Mouse (Mus musculus): ENCODE data around the gene Fbxo45. TPM values are rescaled to one million over a fixed set of nuclear protein-coding genes. Genes with fewer than 3 reads are reported as not detected.
A peak's percentile ranks its signal among the peaks of the same experiment; 100 is the strongest.
"Not testable (repeated sequence)": the region's sequence is repeated elsewhere in the genome, so short reads cannot be mapped to it uniquely, and the experiment has no call there.

Gene Fbxo45
- total RNA-seq (2021), result 10 to 100 TPM; 46.8 to 49.6 TPM

DNA sequence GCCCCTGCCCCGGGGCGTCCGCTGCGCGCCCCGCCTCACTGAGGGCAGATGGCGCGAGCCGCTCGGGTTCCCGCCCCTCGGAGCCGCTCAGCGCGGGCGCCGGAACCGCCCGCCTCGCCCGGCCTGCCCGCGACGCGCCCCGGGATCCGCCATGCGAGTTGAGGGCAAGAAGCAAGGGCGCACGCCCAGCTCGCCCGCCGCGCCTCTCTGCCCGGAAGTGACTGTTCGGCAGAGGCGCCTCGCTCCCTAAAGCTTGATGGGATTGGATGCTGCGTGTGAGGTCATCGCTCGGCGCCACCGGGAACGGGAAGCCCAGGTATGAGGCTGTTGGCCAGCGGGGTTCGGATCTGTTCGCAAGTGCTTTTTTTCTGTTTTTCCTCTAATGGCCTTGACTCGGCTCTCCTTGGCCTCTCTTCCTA lies at the start of gene Fbxo45, which contains the start of gene Wdr53:
Fbxo45 (minus strand) TSS at position 207 of the 419 bp plus-strand sequence.
Wdr53 (plus strand) TSS at position 276 of the 419 bp plus-strand sequence.
- intact Hi-C loops (cut with DNase I), result loop anchor here (1.0 to 2.0 kb wide), 2 partner anchors 30 to 132 kb away; partner anchors contain the start of gene Rnf168
- DNase-seq (ENCODE audit: low spot score in 2 of 2), result peak; percentile 99

DNA sequence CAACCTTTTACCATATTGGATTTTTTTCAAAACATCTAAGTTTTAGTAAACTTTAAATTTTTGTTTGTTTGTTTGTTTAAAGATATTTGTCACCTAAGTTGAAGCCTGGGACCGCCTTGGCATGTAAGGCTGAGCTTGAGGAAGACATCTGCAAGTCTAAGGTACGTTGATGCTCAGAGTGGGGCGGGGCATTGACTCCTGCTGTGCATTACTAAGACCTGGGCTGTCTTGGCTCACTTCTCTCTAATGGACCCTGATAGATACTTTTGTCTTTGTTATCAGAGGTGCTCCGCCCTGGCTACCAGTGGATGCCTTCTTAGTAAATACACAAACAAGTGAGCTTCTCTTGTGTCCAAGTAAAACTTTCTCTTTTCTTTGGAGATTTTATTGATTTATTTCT lies 44.9 kb upstream of the Fbxo45 start:
- intact Hi-C loops (cut with DNase I), result loop anchor here (10.0 kb wide), 1 partner anchor 333 kb away; no protein-coding TSS in a partner anchor
- no peak for DNase-seq (ENCODE audit: low spot score in 2 of 2)

DNA sequence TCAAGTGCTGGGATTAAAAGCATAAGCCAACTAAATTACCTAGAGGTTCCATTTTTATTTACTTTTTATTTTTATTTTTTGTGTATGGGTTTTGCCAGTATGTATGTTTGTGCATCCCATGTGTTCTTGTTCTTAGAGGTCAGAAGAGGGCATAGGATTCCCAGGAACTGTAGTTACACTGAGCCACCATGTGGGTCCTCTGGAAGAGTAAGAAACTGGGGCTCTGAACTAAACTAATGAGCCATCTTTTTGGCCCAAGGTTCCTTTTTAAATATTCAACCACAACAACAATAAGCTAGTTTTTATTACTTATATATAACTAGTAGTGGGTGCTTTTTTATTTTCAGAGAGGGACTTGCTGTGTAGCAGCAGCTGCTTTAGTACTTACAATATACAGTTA lies 35.6 kb upstream of the Fbxo45 start:
- intact Hi-C loops (cut with DNase I), result no loop called here
- no peak for DNase-seq (ENCODE audit: low spot score in 2 of 2)

DNA sequence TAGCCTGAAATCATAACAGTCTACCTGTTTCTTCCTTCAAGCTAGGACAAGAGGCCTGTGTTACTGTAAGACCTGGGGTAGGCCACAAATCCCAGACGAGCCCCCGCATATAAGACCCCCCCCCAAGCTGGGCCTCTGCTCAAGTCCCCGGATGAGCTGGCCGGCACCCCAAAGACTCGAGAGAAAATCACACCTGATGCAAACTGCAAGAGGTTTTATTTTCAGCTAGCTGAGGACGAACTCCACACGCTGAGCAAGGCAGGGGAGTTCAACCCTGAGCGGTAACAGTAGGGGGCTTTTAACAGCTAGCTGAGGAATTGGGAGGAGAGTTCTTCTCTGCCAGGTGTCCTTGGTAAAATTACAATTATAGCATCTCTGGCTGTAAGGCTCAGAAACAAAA lies 33.3 kb upstream of the Fbxo45 start:
- intact Hi-C loops (cut with DNase I), result no loop called here
- DNase-seq (ENCODE audit: low spot score in 2 of 2), result no peak

DNA sequence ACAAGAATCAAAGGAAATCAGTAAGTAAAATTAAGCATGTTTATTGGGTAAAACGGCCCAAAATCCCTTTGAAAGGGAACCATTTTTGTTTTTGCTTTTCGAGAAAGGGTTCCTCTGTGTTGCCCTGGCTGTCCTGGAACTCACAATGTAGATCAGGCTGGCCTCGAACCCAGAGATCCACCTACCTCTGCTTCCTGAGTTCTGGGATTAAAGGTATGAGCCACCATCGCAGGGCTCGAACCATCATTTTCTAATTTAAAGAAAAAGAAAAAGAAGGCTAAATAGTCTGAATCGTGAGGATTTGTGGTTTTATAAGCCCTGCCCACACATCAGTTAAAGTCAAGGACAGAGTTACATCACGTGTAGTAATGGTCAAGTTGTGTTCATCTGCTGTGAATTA lies 31.4 kb upstream of the Fbxo45 start:
- intact Hi-C loops (cut with DNase I), result no loop called here
- no peak for DNase-seq (ENCODE audit: low spot score in 2 of 2)

DNA sequence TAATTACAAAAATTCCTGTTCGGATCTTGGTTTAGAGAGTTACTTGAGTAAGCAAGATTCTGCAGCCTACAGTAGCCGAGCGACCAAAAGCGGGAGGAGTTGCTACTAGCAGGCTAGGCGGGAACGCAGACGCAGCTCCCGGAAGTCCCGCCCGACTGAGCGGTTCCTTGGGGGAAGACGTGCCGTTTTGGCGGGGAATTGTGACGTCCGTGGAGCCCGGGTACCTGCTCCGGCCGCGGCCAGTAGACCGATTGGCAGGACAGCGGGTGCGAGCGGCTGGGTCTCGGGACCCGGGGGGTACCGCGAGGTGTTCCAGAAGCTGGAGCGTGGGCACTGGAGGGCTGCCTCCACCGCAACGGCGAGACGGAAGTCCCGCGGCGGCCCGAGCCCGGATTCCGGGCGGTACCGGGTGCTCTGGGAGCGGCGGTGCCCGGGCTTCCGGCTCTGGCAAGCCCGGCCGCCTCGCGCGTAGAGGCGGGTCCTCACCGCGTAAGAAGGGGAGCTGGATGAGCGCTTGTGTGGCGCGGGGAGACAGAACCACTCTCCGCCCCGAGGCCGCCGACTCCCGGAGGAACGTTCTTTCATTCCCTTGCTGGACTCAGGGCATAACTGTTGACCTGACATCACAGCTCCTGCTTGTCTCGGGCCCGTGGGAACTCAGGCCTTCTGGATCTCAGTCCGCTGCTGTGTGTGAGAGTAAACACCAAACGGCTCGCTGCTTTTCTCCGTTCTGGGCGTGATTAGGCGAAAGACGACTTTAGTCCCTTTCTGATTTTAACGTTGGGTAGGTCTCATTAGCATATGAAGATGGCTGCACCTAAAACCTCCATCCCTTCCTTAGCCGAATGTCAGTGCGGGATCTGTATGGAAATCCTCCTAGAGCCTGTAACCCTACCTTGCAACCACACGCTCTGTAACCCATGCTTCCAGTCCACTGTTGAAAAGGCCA lies 30.6 kb upstream of the Fbxo45 start, which contains the start of gene Rnf168:
Rnf168 (plus strand) TSS at position 152 of the 949 bp plus-strand sequence.
- intact Hi-C loops (cut with DNase I), result loop anchor here (1.0 to 2.0 kb wide), 2 partner anchors 30 to 55 kb away; partner anchors contain the start of genes Fbxo45, Ubxn7 and Wdr53
- peak; percentile 91 to 95 for DNase-seq (ENCODE audit: low spot score in 2 of 2)

DNA sequence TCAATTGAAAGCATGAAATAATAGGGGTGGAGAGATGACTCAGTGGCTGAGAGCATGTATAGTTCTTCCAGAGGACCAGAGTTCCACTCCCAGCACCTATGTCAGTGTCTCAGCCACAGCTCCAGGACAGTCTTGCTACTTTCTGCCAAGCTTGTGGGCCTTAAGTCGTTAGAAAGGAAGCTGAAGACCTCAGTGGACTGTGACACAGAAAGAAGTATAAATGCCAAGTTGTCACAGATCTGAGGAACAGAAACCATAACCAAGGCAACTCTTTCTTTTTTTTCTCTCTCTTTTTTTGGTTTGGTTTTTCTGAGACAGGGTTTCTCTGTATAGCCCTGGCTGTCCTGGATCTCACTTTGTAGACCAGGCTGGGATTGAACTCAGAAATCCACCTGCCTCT lies 28.9 kb upstream of the Fbxo45 start:
- intact Hi-C loops (cut with DNase I), result loop anchor here (2.0 kb wide), 1 partner anchor 57 kb away; the partner anchor contains the start of gene Ubxn7
- DNase-seq (ENCODE audit: low spot score in 2 of 2), result no peak

DNA sequence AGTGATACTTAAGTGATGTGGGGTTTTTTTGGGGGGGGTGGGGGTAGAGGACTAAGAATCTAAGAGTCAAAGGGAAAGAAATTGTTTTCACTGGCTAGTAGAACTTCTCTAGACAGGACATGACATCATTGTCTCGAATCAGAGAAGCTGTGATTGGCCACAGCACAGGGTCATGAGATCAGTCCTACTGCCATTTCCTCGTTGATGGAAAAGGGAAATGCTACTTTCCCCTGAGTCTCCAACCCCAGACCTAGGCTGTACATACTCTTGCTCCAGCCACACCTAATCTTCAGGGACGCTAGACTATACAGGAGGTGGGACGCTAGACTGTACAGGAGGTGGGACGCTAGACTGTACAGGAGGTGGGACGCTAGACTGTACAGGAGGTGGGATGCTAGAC lies 28.1 kb upstream of the Fbxo45 start:
- intact Hi-C loops (cut with DNase I), result no loop called here
- no peak for DNase-seq (ENCODE audit: low spot score in 2 of 2)

DNA sequence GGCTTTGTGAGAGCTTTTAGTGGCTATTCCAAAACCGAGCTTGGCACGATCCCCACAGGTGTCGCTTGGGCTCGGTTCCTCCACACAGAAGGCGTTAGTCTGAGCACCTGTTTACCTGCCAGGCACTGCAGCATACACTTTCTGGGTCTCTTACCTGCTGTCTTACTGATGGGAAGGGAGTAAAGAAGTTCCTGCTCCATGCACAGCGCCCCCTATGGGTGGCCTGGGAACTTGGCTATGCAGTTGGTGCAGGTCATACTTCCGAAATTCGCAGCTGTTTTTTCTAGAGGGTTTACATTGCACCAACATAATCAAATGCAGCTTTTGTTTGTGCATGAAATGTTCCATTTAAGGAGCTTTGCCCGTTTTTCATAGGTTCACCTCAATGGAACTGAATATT lies 26.4 kb upstream of the Fbxo45 start:
- intact Hi-C loops (cut with DNase I), result loop anchor here (5.0 kb wide), 1 partner anchor 49 kb away; no protein-coding TSS in a partner anchor
- no peak for DNase-seq (ENCODE audit: low spot score in 2 of 2)

DNA sequence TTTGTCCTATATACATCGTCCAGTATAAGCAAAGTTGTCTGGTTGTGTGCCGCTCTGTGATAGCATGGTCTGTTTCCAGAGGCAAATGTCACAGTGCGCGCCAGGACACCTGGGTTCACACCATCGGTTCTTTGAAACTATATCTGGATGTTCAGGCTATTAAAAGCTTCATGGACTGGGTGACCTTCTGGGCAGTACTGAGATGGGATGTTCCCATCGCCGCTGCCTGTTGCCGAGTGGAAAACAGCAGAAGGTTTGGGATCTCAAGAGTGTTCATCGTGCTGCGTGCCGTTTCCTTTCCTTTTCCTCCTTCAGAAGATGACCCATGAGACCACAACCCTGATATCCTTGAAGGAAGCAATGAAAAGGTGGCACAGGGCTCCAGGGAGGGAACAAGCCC lies 24.3 kb upstream of the Fbxo45 start, which contains the start of gene Smco1:
Smco1 (plus strand) TSS at position 178 of the 400 bp plus-strand sequence.
- no peak for DNase-seq (ENCODE audit: low spot score in 2 of 2)
- intact Hi-C loops (cut with DNase I), result loop anchor here (5.0 kb wide), 1 partner anchor 51 kb away; no protein-coding TSS in a partner anchor

DNA sequence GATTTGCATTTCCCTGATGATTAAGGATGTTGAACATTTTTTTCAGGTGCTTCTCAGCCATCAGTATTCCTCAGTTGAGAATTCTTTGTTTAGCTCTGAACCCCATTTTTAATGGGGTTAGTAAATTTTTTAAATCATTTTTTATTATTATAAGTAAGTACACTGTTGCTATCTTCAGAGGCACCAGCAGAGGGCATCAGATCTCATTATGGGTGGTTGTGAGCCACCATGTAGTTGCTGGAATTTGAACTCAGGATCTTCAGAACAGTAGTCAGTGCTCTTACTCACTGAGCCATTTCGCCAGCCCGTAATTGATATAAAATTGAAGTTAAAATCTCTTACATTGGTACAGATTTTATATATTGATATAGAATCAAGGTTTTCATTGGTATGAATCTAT lies 17.3 kb upstream of the Fbxo45 start:
- DNase-seq (ENCODE audit: low spot score in 2 of 2); intact Hi-C loops (cut with DNase I): not testable (repeated sequence)

DNA sequence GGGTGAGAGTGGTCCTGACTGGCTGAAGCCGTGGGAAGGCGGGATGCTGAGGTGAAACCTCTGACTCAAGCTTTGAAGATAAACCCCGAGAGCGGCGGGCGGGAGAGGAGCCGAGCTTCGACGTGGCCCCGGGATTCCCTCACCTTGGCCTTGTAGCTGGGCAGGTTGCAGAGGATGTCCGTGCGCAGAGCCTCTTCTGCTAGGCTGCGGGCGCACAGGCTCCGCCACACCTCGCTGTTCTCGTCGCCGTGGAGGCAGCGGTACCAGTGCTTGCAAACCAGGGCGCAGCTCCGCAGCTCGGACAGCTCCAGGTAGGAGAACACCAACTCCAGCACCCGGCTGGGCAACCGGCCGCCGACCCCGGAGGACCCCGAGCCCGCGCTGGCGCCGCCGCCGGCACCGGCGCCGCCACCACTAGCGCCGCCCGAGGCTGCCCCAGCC lies 587 bp downstream of the Fbxo45 start:
- intact Hi-C loops (cut with DNase I), result loop anchor here (2.0 kb wide), 1 partner anchor 132 kb away; no protein-coding TSS in a partner anchor
- peak; percentile 53 to 56 for DNase-seq (ENCODE audit: low spot score in 2 of 2)

DNA sequence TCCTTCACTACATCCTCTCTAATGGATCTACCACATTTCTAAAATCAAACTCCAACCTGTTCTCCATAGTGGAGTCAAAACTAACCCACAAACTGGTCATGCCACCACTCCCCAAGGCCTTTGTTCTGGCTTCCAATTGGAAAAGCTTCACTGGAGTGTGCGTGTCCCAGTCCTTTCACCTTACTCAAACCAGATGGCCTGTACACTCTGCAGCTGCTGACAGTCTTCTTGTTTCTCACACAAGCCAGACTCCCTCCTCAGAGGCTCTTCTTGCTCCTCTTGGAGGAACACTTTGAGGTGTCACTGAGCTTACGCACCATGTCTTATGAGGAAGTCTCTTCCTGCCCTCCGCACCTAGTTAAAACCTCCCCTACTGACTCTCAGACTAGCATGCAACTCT lies 3.1 kb downstream of the Fbxo45 start:
- intact Hi-C loops (cut with DNase I), result no loop called here
- DNase-seq (ENCODE audit: low spot score in 2 of 2), result no peak

DNA sequence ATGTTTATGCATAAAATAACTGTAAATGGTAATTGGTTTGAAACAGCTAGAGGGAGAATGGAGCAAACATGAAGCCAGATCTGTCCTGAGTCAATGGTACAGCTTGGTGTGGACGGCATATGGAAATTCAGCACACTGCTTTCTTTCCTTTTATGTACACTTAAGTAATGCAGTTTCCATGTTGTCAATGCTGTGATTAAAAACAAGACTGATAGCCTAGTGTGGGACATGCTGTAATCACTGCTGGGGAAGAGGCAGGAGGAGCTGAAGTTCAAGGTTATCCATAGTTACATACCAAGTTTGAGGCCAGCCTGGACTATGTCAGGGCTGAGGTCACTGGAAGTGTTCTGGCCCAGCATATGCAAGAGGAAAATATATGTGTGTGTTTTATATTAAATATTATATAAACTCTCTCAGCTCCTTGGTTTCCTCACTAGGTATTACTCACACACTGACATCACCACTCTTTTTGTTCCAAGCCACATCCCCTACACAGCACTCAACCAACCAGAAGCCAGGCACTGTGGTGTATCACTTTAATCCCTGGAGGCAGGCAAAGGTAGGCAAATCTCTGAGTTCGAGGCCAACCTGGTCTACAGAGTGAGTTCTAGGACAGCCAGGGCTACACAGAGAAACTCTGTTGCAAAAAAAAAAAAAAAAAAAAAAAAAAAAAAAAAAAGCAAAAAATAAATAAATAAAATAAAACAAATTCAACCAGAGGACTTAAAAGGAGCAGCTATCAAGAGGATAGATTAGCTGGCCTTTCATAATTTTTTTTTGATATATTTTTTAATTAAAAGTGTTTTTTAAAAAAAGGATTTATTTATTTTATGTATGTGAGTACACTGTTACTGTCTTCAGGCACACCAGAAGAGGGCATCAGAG lies 7.3 kb downstream of the Fbxo45 start:
- DNase-seq (ENCODE audit: low spot score in 2 of 2), result no peak
- intact Hi-C loops (cut with DNase I), result no loop called here

DNA sequence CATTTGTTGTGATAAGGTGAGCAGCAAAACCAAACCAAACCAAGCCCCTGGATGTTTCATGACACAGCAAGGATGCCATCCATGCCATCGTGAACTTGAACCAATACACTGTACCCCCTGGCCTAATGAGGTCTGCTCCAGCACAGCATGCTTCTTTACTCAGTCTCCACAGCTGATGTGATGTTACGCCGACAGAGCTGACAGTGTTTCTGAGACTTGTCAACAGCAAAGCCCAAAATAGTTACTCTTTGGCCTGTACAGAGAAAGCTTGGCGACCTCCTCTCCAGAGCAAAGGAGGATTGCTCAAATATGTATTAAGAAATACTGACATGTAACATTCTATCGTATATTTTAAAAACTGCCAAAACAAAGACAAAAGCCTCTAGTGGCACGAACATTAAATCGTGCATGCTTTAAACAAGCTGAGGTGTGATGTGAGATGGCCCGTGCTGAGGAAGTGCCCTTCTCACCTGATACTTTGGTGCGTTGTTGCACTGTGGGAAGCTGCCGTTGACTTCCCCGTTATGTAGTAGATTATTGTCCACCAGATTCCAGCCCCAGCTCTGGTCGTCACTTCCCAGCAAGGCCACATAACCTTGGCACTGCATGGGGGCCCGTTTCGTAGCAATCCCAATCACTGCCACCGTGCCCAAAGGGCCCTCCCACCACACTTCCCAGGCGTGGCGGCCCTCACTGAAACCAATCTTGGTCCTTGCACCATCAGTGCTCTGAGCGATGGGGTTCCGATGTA lies 8.9 kb downstream of the Fbxo45 start:
- no peak for DNase-seq (ENCODE audit: low spot score in 2 of 2)
- intact Hi-C loops (cut with DNase I), result no loop called here

DNA sequence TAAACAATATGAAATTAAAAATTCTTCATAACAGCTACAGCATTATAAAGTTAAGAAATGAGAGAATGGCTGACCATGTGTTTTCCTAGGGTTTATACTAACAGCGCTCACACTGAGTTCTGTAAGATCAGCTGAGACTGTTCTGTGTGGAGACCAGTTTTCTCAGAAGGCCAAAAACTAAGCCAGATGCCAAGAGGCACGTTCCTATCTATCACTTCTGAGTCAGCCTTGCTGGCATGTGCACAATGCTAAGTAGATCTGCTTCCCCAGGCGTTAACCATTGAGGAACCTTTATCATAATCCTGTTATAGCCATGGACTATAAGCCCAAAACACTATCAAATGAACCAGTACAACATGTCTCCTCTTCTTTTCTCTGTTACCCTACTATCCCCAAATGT lies 14.9 kb downstream of the Fbxo45 start:
- intact Hi-C loops (cut with DNase I); DNase-seq (ENCODE audit: low spot score in 2 of 2): not testable (repeated sequence)

DNA sequence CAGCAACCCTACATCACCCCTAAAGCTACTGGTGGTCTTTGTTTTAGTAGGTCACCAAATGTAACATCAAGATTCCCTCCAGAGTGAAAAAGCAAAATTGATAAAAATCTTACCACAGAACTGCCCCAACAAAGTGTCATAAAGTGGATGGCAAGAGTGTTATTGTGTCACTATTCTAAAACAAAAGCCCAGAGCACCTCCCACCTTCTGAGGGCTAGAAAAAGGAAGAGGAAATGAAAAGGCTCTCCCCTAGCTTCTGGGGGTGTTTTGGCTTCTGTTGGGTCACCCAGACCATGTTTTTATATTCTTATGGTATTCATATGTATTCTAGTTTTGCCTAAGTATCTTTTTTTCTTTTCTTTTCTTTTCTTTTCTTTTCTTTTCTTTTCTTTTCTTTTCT lies 24.6 kb downstream of the Fbxo45 start:
- no peak for DNase-seq (ENCODE audit: low spot score in 2 of 2)
- intact Hi-C loops (cut with DNase I), result no loop called here

DNA sequence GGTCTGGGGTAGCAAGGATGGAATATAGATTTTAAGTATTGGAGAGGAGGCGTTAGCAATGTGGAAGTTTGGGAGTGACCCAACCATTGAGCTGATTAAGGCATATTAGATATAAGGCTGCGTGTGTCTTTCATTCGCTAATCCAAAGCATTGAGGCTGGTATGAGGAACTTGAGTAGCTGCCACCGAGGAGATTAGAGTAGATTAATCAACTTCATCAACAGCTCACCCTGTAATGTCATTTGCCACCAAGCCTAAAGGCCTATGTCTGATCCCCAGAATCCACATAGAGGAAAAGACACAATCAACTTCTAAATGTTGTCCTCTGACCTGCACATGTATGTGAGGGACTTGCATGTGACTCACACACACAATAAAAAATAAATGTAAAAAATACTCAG lies 25.2 kb downstream of the Fbxo45 start:
- intact Hi-C loops (cut with DNase I), result no loop called here
- DNase-seq (ENCODE audit: low spot score in 2 of 2), result no peak
